Mouse (Mus musculus): ENCODE data around the gene Il11ra1. TPM values are rescaled to one million over a fixed set of nuclear protein-coding genes. Genes with fewer than 3 reads are reported as not detected.

Il11ra1 gene
- polyA plus RNA-seq, 1 experiment = 73.2 TPM

GRCm38 (mm10) chr4:41704651-41705050 lies 4.9 kb downstream of the Il11ra1 start:
- Histone ChIP-seq H3K27ac (ENCODE audit: control insufficient read depth, insufficient read depth, low read length) (no peak overlapping the region), H3K4me3 (ENCODE audit: control insufficient read depth, insufficient read depth, low read length) (no peak overlapping the region), H3K36me3 (ENCODE audit: control insufficient read depth, insufficient read depth, low read length) (no peaks in the 10 kb centered on the region), H3K27me3 (ENCODE audit: control insufficient read depth, insufficient read depth, low read length) (0 out of 2 replicates have a peak, but pooled peaks cover 3% of the 10 kb centered on the region), H3K4me1 (replicated peaks; ENCODE audit: control insufficient read depth, insufficient read depth, low read length) (peaks cover 6% of the 10 kb centered on the region; the same call in 1 of the 2 replicates)
- WGBS = 60% methylated on average over 5 of the region's 5 CpGs
- DNase-seq = no peak
- TF ChIP-seq POLR2A (IDR thresholded peaks at IDR 0.05; ENCODE audit: control insufficient read depth, extremely low read depth, insufficient read depth, low read length, poor library complexity) = no peak
- no peak for TF ChIP-seq CTCF (IDR thresholded peaks at IDR 0.05; ENCODE audit: borderline replicate concordance, control insufficient read depth, extremely low read depth, insufficient read depth, low read length, poor library complexity)

GRCm38 (mm10) chr4:41705922-41706754 lies 6.3 kb downstream of the Il11ra1 start:
- H3K36me3 ChIP-seq (ENCODE audit: control insufficient read depth, insufficient read depth, low read length) = no peaks in the 10 kb centered on the region
- no peak for DNase-seq
- no peak overlapping the region for H3K27ac ChIP-seq (ENCODE audit: control insufficient read depth, insufficient read depth, low read length)
- H3K4me1 ChIP-seq (replicated peaks; ENCODE audit: control insufficient read depth, insufficient read depth, low read length) = peaks cover 6% of the 10 kb centered on the region; the same call in 1 of the 2 replicates
- 79% methylated on average over 19 of the region's 19 CpGs for WGBS
- H3K27me3 ChIP-seq (ENCODE audit: control insufficient read depth, insufficient read depth, low read length) = 0 out of 2 replicates have a peak, but pooled peaks cover 3% of the 10 kb centered on the region
- TF ChIP-seq POLR2A (IDR thresholded peaks at IDR 0.05; ENCODE audit: control insufficient read depth, extremely low read depth, insufficient read depth, low read length, poor library complexity) = no peak
- no peak for TF ChIP-seq CTCF (IDR thresholded peaks at IDR 0.05; ENCODE audit: borderline replicate concordance, control insufficient read depth, extremely low read depth, insufficient read depth, low read length, poor library complexity)
- H3K4me3 ChIP-seq (ENCODE audit: control insufficient read depth, insufficient read depth, low read length) = no peak overlapping the region

GRCm38 (mm10) chr4:41707011-41707535 lies 7.3 kb downstream of the Il11ra1 start:
- Histone ChIP-seq H3K36me3 (ENCODE audit: control insufficient read depth, insufficient read depth, low read length) (no peaks in the 10 kb centered on the region), H3K4me1 (replicated peaks; ENCODE audit: control insufficient read depth, insufficient read depth, low read length) (peaks cover 11% of the 10 kb centered on the region), H3K4me3 (ENCODE audit: control insufficient read depth, insufficient read depth, low read length) (no peak overlapping the region), H3K27ac (ENCODE audit: control insufficient read depth, insufficient read depth, low read length) (no peak overlapping the region), H3K27me3 (ENCODE audit: control insufficient read depth, insufficient read depth, low read length) (0 out of 2 replicates have a peak, but pooled peaks cover 3% of the 10 kb centered on the region)
- peak; percentile 76 for DNase-seq
- no peak for TF ChIP-seq POLR2A (IDR thresholded peaks at IDR 0.05; ENCODE audit: control insufficient read depth, extremely low read depth, insufficient read depth, low read length, poor library complexity)
- TF ChIP-seq CTCF (IDR thresholded peaks at IDR 0.05; ENCODE audit: borderline replicate concordance, control insufficient read depth, extremely low read depth, insufficient read depth, low read length, poor library complexity) = peak; percentile 62; the same call in 1 of the 2 replicates
- WGBS = 8% methylated on average over 13 of the region's 13 CpGs

GRCm38 (mm10) chr4:41708192-41708745 lies 8.5 kb downstream of the Il11ra1 start:
- 44% methylated on average over 8 of the region's 8 CpGs for WGBS
- 0 out of 2 replicates have a peak, but pooled peaks cover 3% of the 10 kb centered on the region for H3K27me3 ChIP-seq (ENCODE audit: control insufficient read depth, insufficient read depth, low read length)
- H3K4me1 ChIP-seq (replicated peaks; ENCODE audit: control insufficient read depth, insufficient read depth, low read length) = peaks cover 21% of the 10 kb centered on the region
- H3K36me3 ChIP-seq (ENCODE audit: control insufficient read depth, insufficient read depth, low read length) = no peaks in the 10 kb centered on the region
- DNase-seq = no peak
- no peak overlapping the region for H3K27ac ChIP-seq (ENCODE audit: control insufficient read depth, insufficient read depth, low read length)
- TF ChIP-seq POLR2A (IDR thresholded peaks at IDR 0.05; ENCODE audit: control insufficient read depth, extremely low read depth, insufficient read depth, low read length, poor library complexity) = no peak
- no peak for TF ChIP-seq CTCF (IDR thresholded peaks at IDR 0.05; ENCODE audit: borderline replicate concordance, control insufficient read depth, extremely low read depth, insufficient read depth, low read length, poor library complexity)
- H3K4me3 ChIP-seq (ENCODE audit: control insufficient read depth, insufficient read depth, low read length) = no peak overlapping the region

DNA sequence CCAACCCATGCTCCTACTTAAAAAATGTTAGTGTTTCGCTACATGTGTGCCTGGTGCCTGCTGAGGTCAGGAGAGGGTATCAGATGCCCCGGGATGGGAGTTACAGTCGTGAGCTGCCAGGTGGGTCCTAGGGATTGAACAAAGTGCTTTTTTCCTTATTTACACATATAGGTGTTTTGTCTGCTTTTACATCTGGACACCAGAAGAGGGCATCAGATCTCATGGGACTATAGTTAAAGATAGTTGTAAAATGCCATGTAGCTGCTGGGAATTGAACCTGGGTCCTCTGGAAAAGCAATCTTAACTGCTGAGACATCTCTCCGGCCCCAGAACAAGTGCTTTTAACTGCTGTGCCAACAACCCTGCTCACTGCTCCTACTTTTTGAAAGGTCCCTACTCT lies 10.4 kb downstream of the Il11ra1 start:
- Histone ChIP-seq H3K4me3 (ENCODE audit: control insufficient read depth, insufficient read depth, low read length) (no peak overlapping the region), H3K4me1 (replicated peaks; ENCODE audit: control insufficient read depth, insufficient read depth, low read length) (peaks cover 27% of the 10 kb centered on the region), H3K27ac (ENCODE audit: control insufficient read depth, insufficient read depth, low read length) (no peak overlapping the region), H3K36me3 (ENCODE audit: control insufficient read depth, insufficient read depth, low read length) (no peaks in the 10 kb centered on the region), H3K27me3 (ENCODE audit: control insufficient read depth, insufficient read depth, low read length) (0 out of 2 replicates have a peak, but pooled peaks cover 3% of the 10 kb centered on the region)
- WGBS = 80% methylated on average over 4 of the region's 4 CpGs
- no peak for DNase-seq
- TF ChIP-seq CTCF (IDR thresholded peaks at IDR 0.05; ENCODE audit: borderline replicate concordance, control insufficient read depth, extremely low read depth, insufficient read depth, low read length, poor library complexity) (no peak), POLR2A (IDR thresholded peaks at IDR 0.05; ENCODE audit: control insufficient read depth, extremely low read depth, insufficient read depth, low read length, poor library complexity) (no peak)

DNA sequence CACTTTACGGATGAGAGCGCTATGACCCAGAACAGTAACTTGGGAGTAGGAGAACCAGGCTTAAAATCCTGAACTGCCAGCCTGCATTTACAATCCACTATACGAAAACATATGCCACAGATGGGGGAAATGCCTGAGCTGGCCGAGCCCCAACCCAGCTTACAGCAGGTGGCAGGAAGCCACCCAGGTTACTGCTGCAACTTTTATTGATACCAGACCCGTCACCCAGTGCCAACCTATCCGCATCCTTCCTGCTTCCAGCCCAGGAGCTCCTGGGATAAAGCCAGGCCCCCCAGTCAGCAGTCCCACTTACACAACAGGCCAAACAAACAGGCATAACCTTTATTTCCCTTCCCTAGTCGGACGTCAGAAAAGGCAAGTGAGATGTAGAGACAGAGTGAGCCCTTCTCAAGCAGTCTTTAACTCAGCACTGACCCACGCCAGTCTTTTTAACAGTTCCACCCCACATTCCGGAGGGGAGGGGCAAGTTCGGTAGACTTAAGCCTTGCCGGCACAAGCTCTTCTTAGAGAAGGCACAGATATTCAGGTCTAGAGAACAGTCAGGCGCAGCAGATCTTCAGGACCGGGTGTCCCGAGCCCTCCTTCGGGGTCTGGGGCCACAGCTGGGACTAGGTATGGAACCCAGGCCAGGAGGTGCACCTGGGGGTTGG lies 12.1 kb downstream of the Il11ra1 start:
- H3K4me3 ChIP-seq (ENCODE audit: control insufficient read depth, insufficient read depth, low read length) = no peak overlapping the region
- no peaks in the 10 kb centered on the region for H3K27me3 ChIP-seq (ENCODE audit: control insufficient read depth, insufficient read depth, low read length)
- no peak for DNase-seq
- TF ChIP-seq POLR2A (IDR thresholded peaks at IDR 0.05; ENCODE audit: control insufficient read depth, extremely low read depth, insufficient read depth, low read length, poor library complexity) (no peak), CTCF (IDR thresholded peaks at IDR 0.05; ENCODE audit: borderline replicate concordance, control insufficient read depth, extremely low read depth, insufficient read depth, low read length, poor library complexity) (no peak)
- peaks cover 25% of the 10 kb centered on the region for H3K4me1 ChIP-seq (replicated peaks; ENCODE audit: control insufficient read depth, insufficient read depth, low read length)
- H3K27ac ChIP-seq (ENCODE audit: control insufficient read depth, insufficient read depth, low read length) = no peak overlapping the region
- whole genome bisulfite sequencing = 82% methylated on average over 16 of the region's 16 CpGs
- no peaks in the 10 kb centered on the region for H3K36me3 ChIP-seq (ENCODE audit: control insufficient read depth, insufficient read depth, low read length)

Measured in thymus, adult 2 months (tissue).